Mouse (Mus musculus): Measurements from ENCODE around the gene Cdc16.

Gene Cdc16

GRCm38 (mm10) chr8:13785250-13785763 lies 27.8 kb downstream of the Cdc16 start, which contains the start of gene Upf3a:
Gene Upf3a, plus strand, starts transcription at chr8:13785615.
- DNase-seq (ENCODE audit: low read depth, low spot score) = peak; percentile 96
- Histone ChIP-seq H3K27me3 (ENCODE audit: control insufficient read depth, insufficient read depth, low read length, poor library complexity, severe bottlenecking) (no peaks in the 10 kb centered on the region), H3K36me3 (ENCODE audit: control insufficient read depth, insufficient read depth, low read length, poor library complexity, severe bottlenecking) (0 out of 2 replicates have a peak, but pooled peaks cover 3% of the 10 kb centered on the region)

GRCm38 (mm10) chr8:13785764-13786299 lies 28.4 kb downstream of the Cdc16 start:
- H3K36me3 ChIP-seq (ENCODE audit: control insufficient read depth, insufficient read depth, low read length, poor library complexity, severe bottlenecking) = 0 out of 2 replicates have a peak, but pooled peaks cover 3% of the 10 kb centered on the region
- DNase-seq (ENCODE audit: low read depth, low spot score) = peak; percentile 99
- H3K27me3 ChIP-seq (ENCODE audit: control insufficient read depth, insufficient read depth, low read length, poor library complexity, severe bottlenecking) = no peaks in the 10 kb centered on the region

- H3K36me3 ChIP-seq (ENCODE audit: control insufficient read depth, insufficient read depth, low read length, poor library complexity, severe bottlenecking) = peaks cover 3% of the 10 kb centered on the region; the same call in 1 of the 2 replicates
- no peak for DNase-seq (ENCODE audit: low read depth, low spot score)
- H3K27me3 ChIP-seq (ENCODE audit: control insufficient read depth, insufficient read depth, low read length, poor library complexity, severe bottlenecking) = no peaks in the 10 kb centered on the region
These were observed 32.1 kb downstream of the Cdc16 start for GRCm38 (mm10) chr8:13789606-13790005.

- no peak for DNase-seq (ENCODE audit: low read depth, low spot score)
These were observed 35.7 kb downstream of the Cdc16 start for GRCm38 (mm10) chr8:13793097-13793745.

GRCm38 (mm10) chr8:13793746-13794101 lies 36.2 kb downstream of the Cdc16 start:
- DNase-seq (ENCODE audit: low read depth, low spot score) = no peak
- Histone ChIP-seq H3K36me3 (ENCODE audit: control insufficient read depth, insufficient read depth, low read length, poor library complexity, severe bottlenecking) (peaks cover 15% of the 10 kb centered on the region), H3K27me3 (ENCODE audit: control insufficient read depth, insufficient read depth, low read length, poor library complexity, severe bottlenecking) (no peaks in the 10 kb centered on the region)

More at GRCm38 (mm10) chr8:13793097-13793745, 35.7 kb downstream of the Cdc16 start:
- Histone ChIP-seq H3K27me3 (ENCODE audit: control insufficient read depth, insufficient read depth, low read length, poor library complexity, severe bottlenecking) (no peaks in the 10 kb centered on the region), H3K36me3 (ENCODE audit: control insufficient read depth, insufficient read depth, low read length, poor library complexity, severe bottlenecking) (peaks cover 15% of the 10 kb centered on the region)

GRCm38 (mm10) chr8:13797676-13798075 lies 40.2 kb downstream of the Cdc16 start:
- DNase-seq (ENCODE audit: low read depth, low spot score) = no peak
- Histone ChIP-seq H3K27me3 (ENCODE audit: control insufficient read depth, insufficient read depth, low read length, poor library complexity, severe bottlenecking) (no peaks in the 10 kb centered on the region), H3K36me3 (ENCODE audit: control insufficient read depth, insufficient read depth, low read length, poor library complexity, severe bottlenecking) (peaks cover 15% of the 10 kb centered on the region)

- H3K27me3 ChIP-seq (ENCODE audit: control insufficient read depth, insufficient read depth, low read length, poor library complexity, severe bottlenecking) = no peaks in the 10 kb centered on the region
- no peak for DNase-seq (ENCODE audit: low read depth, low spot score)
- peaks cover 12% of the 10 kb centered on the region for H3K36me3 ChIP-seq (ENCODE audit: control insufficient read depth, insufficient read depth, low read length, poor library complexity, severe bottlenecking)
These were observed 42.1 kb downstream of the Cdc16 start for GRCm38 (mm10) chr8:13799566-13799965.

GRCm38 (mm10) chr8:13828598-13829172 lies 71.2 kb downstream of the Cdc16 start:
- no peaks in the 10 kb centered on the region for H3K36me3 ChIP-seq (ENCODE audit: control insufficient read depth, insufficient read depth, low read length, poor library complexity, severe bottlenecking)
- DNase-seq (ENCODE audit: low read depth, low spot score) = no peak
- H3K27me3 ChIP-seq (ENCODE audit: control insufficient read depth, insufficient read depth, low read length, poor library complexity, severe bottlenecking) = no peaks in the 10 kb centered on the region

Data from splenic B cell, adult 2 months (primary cell).